Mouse (Mus musculus) bone marrow, adult 2 months (tissue): ENCODE measurements around the gene Pcf11.

ENCODE experiments used
- CTCF ChIP-seq: fragments of 200-500 bp; IDR thresholded peaks from 2 replicates; pipeline ENCODE4 v1.5.1; 2011; ENCODE audit warnings: low read length, control low read depth; ENCODE audit not compliant: control insufficient read depth, insufficient read depth
- POLR2A ChIP-seq: fragments of 200-500 bp; IDR thresholded peaks from 2 replicates; pipeline ENCODE4 v1.6.1; 2011; ENCODE audit warnings: low read depth, mild to moderate bottlenecking, control low read depth, low read length, borderline replicate concordance; ENCODE audit not compliant: control insufficient read depth

- no peak for TF ChIP-seq POLR2A
- TF ChIP-seq CTCF: no peak
These were observed 33.9 kb upstream of the Pcf11 start for GRCm38 (mm10) chr7:92703661-92704060.
